Mouse (Mus musculus): ENCODE data around the gene Syde1.

DNA sequence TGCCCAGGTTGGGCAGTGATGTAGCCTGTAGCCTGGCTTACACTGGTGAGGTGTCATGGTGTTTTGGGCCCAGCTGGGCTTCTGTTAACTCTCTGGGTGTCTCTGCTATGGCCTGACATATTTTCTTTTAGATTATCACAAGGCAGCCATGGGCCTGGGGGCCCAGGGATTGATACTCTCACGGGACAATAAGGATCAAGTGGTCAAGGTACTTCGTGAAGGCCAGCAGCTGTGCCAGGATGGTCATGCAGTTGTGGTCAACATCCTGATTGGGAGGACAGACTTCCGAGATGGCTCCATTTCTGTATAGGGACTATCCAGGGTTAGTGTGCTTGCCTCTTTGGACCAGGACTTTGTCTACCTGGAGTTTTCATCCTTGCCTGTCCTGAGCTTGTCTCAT, 7.8 kb downstream of the Syde1 start:
- TF ChIP-seq POLR2A (IDR thresholded peaks at IDR 0.05; ENCODE audit: control insufficient read depth in 1 of 2, insufficient read depth in 1 of 2, low read depth in 1 of 2, low read length in 2 of 2, poor library complexity in 1 of 2): no peak
- no peak for TF ChIP-seq CTCF (IDR thresholded peaks at IDR 0.05 in 2 of 3, conservative IDR thresholded peaks at IDR 0.05 in 1 of 3; ENCODE audit: control insufficient read depth in 1 of 3, insufficient read depth in 1 of 3, low read depth in 2 of 3, low read length in 3 of 3, poor library complexity in 1 of 3, severe bottlenecking in 1 of 3)
- no peak for TF ChIP-seq TAL1 (IDR thresholded peaks at IDR 0.05; ENCODE audit: low read length)
- no peak for TF ChIP-seq ELF1 (IDR thresholded peaks at IDR 0.05; ENCODE audit: low read depth, low read length)
- no peak for TF ChIP-seq E2F4 (IDR thresholded peaks at IDR 0.05; ENCODE audit: borderline replicate concordance, low read depth, low read length)
- TF ChIP-seq ZMIZ1 (IDR thresholded peaks at IDR 0.05; ENCODE audit: low read depth, low read length): no peak
- TF ChIP-seq ETS1 (IDR thresholded peaks at IDR 0.05; ENCODE audit: low read depth, low read length): no peak
- no peak for TF ChIP-seq MEF2A (IDR thresholded peaks at IDR 0.05; ENCODE audit: extremely low read depth, insufficient replicate concordance, low read depth, low read length, poor library complexity, severe bottlenecking)
- no peak for TF ChIP-seq EP300 (IDR thresholded peaks at IDR 0.05; ENCODE audit: low read depth in 1 of 2, low read length in 2 of 2)
- no peak for TF ChIP-seq TCF12 (IDR thresholded peaks at IDR 0.05; ENCODE audit: low read depth, low read length)

All from MEL (cell line).